Comparison of ENCODE assay signal across 27 mouse cellular contexts in genomic region chr10:13177973-13178624, GRCm38 (mm10). TPM values are rescaled to one million over a fixed set of nuclear protein-coding genes. Genes with fewer than 3 reads are reported as not detected.
DNase-seq lines count a peak whose midpoint lies in the region; ATAC-seq lines count a peak whose summit lies in the region.
"Had no signal": no experiment of that assay in that cellular context is flagged by ENCODE, and none has a peak within 500 bp of the region (broad histone marks: within the 10 kb centered on the region; RNA-seq: fewer than 3 reads in every experiment).

Zc2hc1b (minus strand) TSS chr10:13178023.

- 0 out of 2 replicates have a peak, but pooled peaks cover 4% of the 10 kb centered on the region for H3K4me1 ChIP-seq in heart, embryonic 12.5 days (replicated peaks)
- H3K4me1 ChIP-seq in intestine, embryonic 15.5 days (replicated peaks), result 0 out of 2 replicates have a peak, but pooled peaks cover 2% of the 10 kb centered on the region
- no peaks in the 10 kb centered on the region for H3K4me1 ChIP-seq in stomach, embryonic 16.5 days (ENCODE audit: control insufficient read depth, insufficient read depth, low read length)
- no peaks in the 10 kb centered on the region for H3K4me1 ChIP-seq in neural tube, embryonic 15.5 days
- H3K4me1 ChIP-seq: hindbrain, embryonic 12.5 days had no signal

- no peak within 1 kb of the TSS for H3K4me2 ChIP-seq in heart, embryonic 12.5 days
- H3K4me2 ChIP-seq in intestine, embryonic 15.5 days (replicated peaks), result no peak within 1 kb of the TSS
- H3K4me2 ChIP-seq in stomach, embryonic 16.5 days (ENCODE audit: low read depth, low read length), result no peak within 1 kb of the TSS
- no peak within 1 kb of the TSS for H3K4me2 ChIP-seq in neural tube, embryonic 15.5 days
- H3K4me2 ChIP-seq: forebrain, embryonic 15.5 days; hindbrain, embryonic 12.5 days had no signal

- no peak within 1 kb of the TSS for H3K9ac ChIP-seq in heart, embryonic 12.5 days
- H3K9ac ChIP-seq in intestine, embryonic 15.5 days, result no peak within 1 kb of the TSS
- H3K9ac ChIP-seq in stomach, embryonic 16.5 days (ENCODE audit: low read length), result no peak within 1 kb of the TSS
- H3K9ac ChIP-seq in neural tube, embryonic 15.5 days (replicated peaks), result no peak within 1 kb of the TSS
- H3K9ac ChIP-seq: forebrain, embryonic 15.5 days; hindbrain, embryonic 12.5 days had no signal

- H3K9me3 ChIP-seq in heart, embryonic 12.5 days (replicated peaks), result no peaks in the 10 kb centered on the region; the same call in 1 of the 2 replicates
- no peaks in the 10 kb centered on the region for H3K9me3 ChIP-seq in intestine, embryonic 15.5 days
- H3K9me3 ChIP-seq in stomach, embryonic 16.5 days (replicated peaks; ENCODE audit: control insufficient read depth, low read length), result no peaks in the 10 kb centered on the region
- no peaks in the 10 kb centered on the region for H3K9me3 ChIP-seq in neural tube, embryonic 15.5 days (replicated peaks)
- H3K9me3 ChIP-seq: forebrain, embryonic 15.5 days; hindbrain, embryonic 12.5 days had no signal

- 71% methylated on average over 7 of the region's 7 CpGs for WGBS in heart, embryonic 12.5 days
- 45% methylated on average over 7 of the region's 7 CpGs for WGBS in intestine, embryonic 15.5 days
- WGBS in stomach, embryonic 16.5 days, result 56% methylated on average over 7 of the region's 7 CpGs
- 66% methylated on average over 7 of the region's 7 CpGs for WGBS in neural tube, embryonic 15.5 days

- H3K27ac ChIP-seq in heart, embryonic 12.5 days (ENCODE audit: poor library complexity, severe bottlenecking), result no peak within 1 kb of the TSS
- H3K27ac ChIP-seq in intestine, embryonic 15.5 days, result 0 out of 2 replicates have a peak within 1 kb of the TSS, but pooled peaks have one; percentile 18
- peak within 1 kb of the TSS; percentile 58 for H3K27ac ChIP-seq in stomach, embryonic 16.5 days (ENCODE audit: low read length)
- no peak within 1 kb of the TSS for H3K27ac ChIP-seq in neural tube, embryonic 15.5 days (replicated peaks)
- H3K27ac ChIP-seq: forebrain, embryonic 15.5 days; heart, adult 2 months; hindbrain, embryonic 12.5 days had no signal

- peak; percentile 56 for DNase-seq in heart, adult 11 months
- DNase-seq in MN1 (ENCODE audit: low spot score), result peak; percentile 45
- DNase-seq in layer of hippocampus, postnatal 25 days (ENCODE audit: extremely low spot score in 1 of 2, low spot score in 1 of 2), result no peak
- DNase-seq: adrenal gland, postnatal 14 days; cerebellum, adult 11-12 months; cerebellum, adult 9-10 months; cerebellum, postnatal 25 days; gastrocnemius, postnatal 10 days; heart, adult 2 months; heart, postnatal 10 days; heart, postnatal 4 days had no signal

- H3K4me3 ChIP-seq in heart, embryonic 12.5 days, result no peak within 1 kb of the TSS
- H3K4me3 ChIP-seq in intestine, embryonic 15.5 days (replicated peaks), result no peak within 1 kb of the TSS
- no peak within 1 kb of the TSS for H3K4me3 ChIP-seq in stomach, embryonic 16.5 days (replicated peaks; ENCODE audit: low read length)
- no peak within 1 kb of the TSS for H3K4me3 ChIP-seq in neural tube, embryonic 15.5 days (replicated peaks)
- H3K4me3 ChIP-seq: forebrain, embryonic 15.5 days; heart, adult 2 months; hindbrain, embryonic 12.5 days had no signal

- ATAC-seq in heart, embryonic 12.5 days (ENCODE audit: insufficient number of reproducible peaks, low FRiP score), result no peak
- no peak for ATAC-seq in intestine, embryonic 15.5 days
- ATAC-seq in stomach, embryonic 16.5 days (ENCODE audit: insufficient read depth, low FRiP score), result no peak
- no peak for ATAC-seq in neural tube, embryonic 15.5 days (ENCODE audit: low FRiP score)
- ATAC-seq: activated CD4-positive, CD25-positive, alpha-beta regulatory T cell, adult 4 months; forebrain, embryonic 15.5 days; hindbrain, embryonic 16.5 days; Patski had no signal

- H3K27me3 ChIP-seq in heart, embryonic 12.5 days (replicated peaks), result no peaks in the 10 kb centered on the region
- no peaks in the 10 kb centered on the region for H3K27me3 ChIP-seq in intestine, embryonic 15.5 days (replicated peaks)
- H3K27me3 ChIP-seq in stomach, embryonic 16.5 days (ENCODE audit: control insufficient read depth, insufficient read depth, low read length), result no peaks in the 10 kb centered on the region
- no peaks in the 10 kb centered on the region for H3K27me3 ChIP-seq in neural tube, embryonic 15.5 days (replicated peaks)
- H3K27me3 ChIP-seq: forebrain, embryonic 15.5 days; hindbrain, embryonic 12.5 days; Patski had no signal

- peaks cover 68% of the 10 kb centered on the region for H3K36me3 ChIP-seq in heart, embryonic 12.5 days
- H3K36me3 ChIP-seq in intestine, embryonic 15.5 days, result peaks cover 30% of the 10 kb centered on the region
- H3K36me3 ChIP-seq in stomach, embryonic 16.5 days (ENCODE audit: control insufficient read depth, insufficient read depth, low read length), result peaks cover 40% of the 10 kb centered on the region
- peaks cover 56% of the 10 kb centered on the region for H3K36me3 ChIP-seq in neural tube, embryonic 15.5 days

RNA-seq across cellular contexts. Expression of gene Zc2hc1b, which starts in this region (rescaled TPM):
- not detected in 2 replicates for polyA plus RNA-seq in heart, embryonic 12.5 days (2016; fragmentation: Nextera tagmentation; extraction: Ambion mirVana)
- not detected in 2 replicates for polyA plus RNA-seq in intestine, embryonic 15.5 days (2015; fragmentation: Nextera tagmentation; extraction: Ambion mirVana)
- not detected in 2 replicates for polyA plus RNA-seq in stomach, embryonic 16.5 days (2015; fragmentation: Nextera tagmentation; extraction: Ambion mirVana)
- total RNA-seq in layer of hippocampus, postnatal 25 days (2021), result not detected
- not detected in 2 replicates for polyA plus RNA-seq in neural tube, embryonic 15.5 days (2015; fragmentation: Nextera tagmentation; extraction: Ambion mirVana)
- total RNA-seq: adrenal gland, adult 18-20 months; adrenal gland, postnatal 14 days; gastrocnemius, postnatal 10 days; gastrocnemius, postnatal 4 days; heart, adult 2 months; heart, postnatal 10 days; heart, postnatal 4 days; MEL had no signal
- polyA plus RNA-seq: activated CD4-positive, CD25-positive, alpha-beta regulatory T cell, adult 4 months; C2C12; cortical plate, adult 2 months; forebrain, embryonic 11.5 days; forebrain, embryonic 15.5 days; heart, adult 2 months; heart, embryonic 14.5 days; hindbrain, embryonic 12.5 days; hindbrain, embryonic 16.5 days; Patski had no signal

Comparison
In these comparisons a context has a peak if more than half of its experiments do, and no peak if none do; other contexts are left out.
1. DNase-seq: peak in heart, adult 11 months (single experiment) and MN1 (single experiment); none in layer of hippocampus, postnatal 25 days (0 of 2).
2. H3K27ac ChIP-seq: peak in intestine, embryonic 15.5 days (single experiment) and stomach, embryonic 16.5 days (single experiment); none in heart, embryonic 12.5 days (single experiment) and neural tube, embryonic 15.5 days (single experiment).